Mouse (Mus musculus) lung, postnatal 0 days (tissue): ENCODE measurements at regions not wholly inside any gene's neighbourhood (a gene's known extent, or its start where the extent isn't known, plus 50 kb on each side); places are given as distances from the start of the nearest gene placed in this dataset.

Experiments used
- CTCF ChIP-seq: IDR thresholded peaks from 2 replicates; pipeline ENCODE4 v1.5.1; 2016; ENCODE audit warnings: antibody characterized with exemption, mild to moderate bottlenecking
- EP300 ChIP-seq: IDR thresholded peaks from 2 replicates; pipeline ENCODE4 v1.6.1; 2016; ENCODE audit warnings: antibody characterized with exemption, mild to moderate bottlenecking, control low read depth

DNA sequence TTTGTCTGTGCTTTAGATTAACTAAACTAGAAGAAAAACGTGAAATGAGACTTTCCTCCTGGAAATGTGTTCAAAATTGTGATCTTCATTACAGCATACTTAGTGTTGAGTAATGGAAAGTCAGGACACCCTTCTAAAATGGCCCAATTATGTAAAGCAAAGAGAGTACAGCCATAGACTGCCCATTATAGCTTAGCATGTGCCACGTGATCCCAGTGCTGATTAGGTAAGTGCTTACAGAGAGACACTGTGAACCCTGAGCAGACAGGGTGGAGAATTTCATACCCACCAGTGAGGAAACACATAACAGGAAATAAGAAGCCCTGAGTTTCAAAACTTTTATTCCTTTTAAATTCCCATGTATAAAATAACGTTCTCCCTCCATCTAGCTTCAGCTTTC lies 587.3 kb upstream of the Nrsn1 start:
- TF ChIP-seq CTCF = no peak
- TF ChIP-seq EP300 = no peak
